Mouse (Mus musculus): Measurements from ENCODE around the gene Ermap.

The Ermap gene

GRCm38 (mm10) chr4:119189864-119190263, at the start of gene Ermap:
TSS of gene Ermap (minus strand) at chr4:119190011.
- DNase-seq (ENCODE audit: low spot score in 2 of 2), result no peak

GRCm38 (mm10) chr4:119239181-119239682, 49.4 kb upstream of the Ermap start:
- peak; percentile 40 to 61 for DNase-seq (ENCODE audit: low spot score in 2 of 2)

DNA sequence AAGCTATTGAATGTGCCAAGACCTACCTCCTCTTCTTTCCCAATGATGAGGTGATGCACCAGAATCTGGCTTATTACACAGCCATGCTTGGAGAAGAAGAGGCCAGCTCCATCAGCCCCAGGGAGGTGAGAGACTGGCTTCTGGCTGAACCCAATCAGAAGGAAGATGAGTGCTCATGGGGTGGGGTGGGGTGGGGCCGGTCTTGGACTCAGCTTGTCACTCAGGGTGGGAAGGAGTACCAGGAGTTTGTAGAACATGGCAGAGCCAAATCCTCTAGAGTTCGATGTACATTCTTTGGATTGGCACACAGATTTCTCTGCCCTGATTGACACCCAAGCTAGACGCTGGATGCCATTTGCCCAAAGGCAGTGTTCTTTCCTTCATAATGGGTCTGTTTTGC, 48.9 kb upstream of the Ermap start:
- no peak for DNase-seq (ENCODE audit: low spot score in 2 of 2)

- no peak for DNase-seq (ENCODE audit: low spot score in 2 of 2)
These were observed 44.5 kb upstream of the Ermap start for GRCm38 (mm10) chr4:119234348-119234747.

GRCm38 (mm10) chr4:119233256-119233901, 43.6 kb upstream of the Ermap start:
- peak; percentile 60 to 65 for DNase-seq (ENCODE audit: low spot score in 2 of 2)

GRCm38 (mm10) chr4:119232410-119233255, 42.8 kb upstream of the Ermap start, which contains the start of the genes AU022252 and P3h1:
TSS of gene AU022252 (minus strand) at chr4:119232712.
TSS of gene P3h1 (plus strand) at chr4:119232915.
- DNase-seq (ENCODE audit: low spot score in 2 of 2), result peak; percentile 99

DNA sequence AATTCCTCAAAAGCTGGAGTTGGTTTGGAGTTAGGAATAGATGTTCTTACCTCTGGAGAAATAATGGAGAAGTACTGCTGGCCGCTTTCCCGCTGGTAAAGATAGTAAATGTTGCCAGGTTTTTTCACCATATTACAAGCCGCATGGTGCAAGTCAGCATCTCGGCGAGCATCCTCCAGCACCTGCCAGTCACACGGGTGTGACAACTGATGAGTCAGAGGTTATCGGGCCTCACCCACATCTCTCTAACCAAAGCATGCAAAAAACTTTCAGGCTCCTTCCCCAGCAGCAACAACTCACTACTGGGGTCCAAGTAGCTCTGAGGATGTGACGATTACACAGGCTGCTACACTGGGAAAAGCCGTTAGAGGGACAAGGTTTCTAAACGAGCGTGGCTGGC, 36.9 kb upstream of the Ermap start:
- DNase-seq (ENCODE audit: low spot score in 2 of 2), result no peak

GRCm38 (mm10) chr4:119225719-119226118, 35.9 kb upstream of the Ermap start:
- DNase-seq (ENCODE audit: low spot score in 2 of 2), result no peak

DNA sequence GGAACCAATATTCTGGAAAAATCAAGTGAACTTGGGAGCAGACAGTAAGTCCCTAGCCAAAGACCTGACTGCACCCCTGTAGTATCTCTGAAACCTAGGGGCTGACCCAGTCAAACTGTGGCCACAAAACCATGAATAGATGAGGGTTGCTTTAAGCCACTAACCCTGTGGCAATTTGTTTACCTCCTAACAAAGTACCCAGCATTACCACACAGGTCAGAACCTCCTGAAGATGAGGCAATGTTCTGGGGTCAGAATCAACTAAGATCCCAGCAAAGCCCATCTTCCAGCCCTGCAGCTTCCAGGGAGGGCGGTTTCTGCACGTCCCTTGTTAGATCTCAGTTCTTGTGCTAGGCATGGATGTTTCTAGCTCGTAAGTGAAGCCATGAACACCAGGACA, 34.7 kb upstream of the Ermap start:
- DNase-seq (ENCODE audit: low spot score in 2 of 2), result no peak

DNA sequence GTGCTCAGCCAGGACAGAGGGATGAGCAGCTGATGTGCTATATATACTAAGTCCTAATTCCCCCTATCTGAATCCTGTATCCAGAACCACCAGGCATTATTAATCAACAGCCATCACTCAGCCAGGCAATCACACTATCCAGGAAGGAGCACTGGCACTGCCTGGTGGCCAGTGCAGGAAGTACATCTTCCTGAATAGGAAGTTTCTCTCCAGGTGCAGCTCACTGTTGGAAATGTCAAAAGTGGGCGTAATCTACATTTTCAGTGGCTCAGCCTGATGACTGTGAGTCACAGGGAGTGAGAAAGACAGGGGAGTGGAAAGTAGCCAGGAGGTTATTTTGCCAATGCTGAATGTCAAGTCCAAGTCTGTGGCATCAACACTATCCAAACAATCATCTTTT, 33.9 kb upstream of the Ermap start:
- DNase-seq (ENCODE audit: low spot score in 2 of 2), result peak; percentile 52 to 59

- no peak for DNase-seq (ENCODE audit: low spot score in 2 of 2)
These were observed 28.4 kb upstream of the Ermap start, which contains the start of gene Tmem269 for GRCm38 (mm10) chr4:119218169-119218568. TSS of gene Tmem269 (minus strand) at chr4:119218217.

GRCm38 (mm10) chr4:119216667-119217066, 26.9 kb upstream of the Ermap start:
- no peak for DNase-seq (ENCODE audit: low spot score in 2 of 2)

DNA sequence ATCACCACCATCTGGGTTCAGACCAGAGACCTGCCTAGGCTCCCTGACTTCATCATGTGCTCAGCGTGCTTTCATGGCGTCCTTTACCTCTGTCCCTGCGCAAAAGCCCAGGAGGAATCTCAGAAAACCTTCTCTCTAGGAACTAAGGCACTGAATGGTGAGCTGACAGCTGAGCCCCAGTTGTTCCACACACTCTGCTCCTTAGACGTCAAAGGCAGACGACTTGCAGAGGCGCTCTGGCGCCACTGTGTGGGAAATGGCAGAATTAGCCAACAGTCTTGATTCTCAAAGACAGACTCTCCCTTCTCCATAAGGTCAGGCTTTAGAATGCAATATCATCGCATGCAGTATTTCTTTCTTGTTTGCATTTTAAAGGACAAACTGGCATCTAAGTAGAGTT, 14.9 kb upstream of the Ermap start:
- peak; percentile 60 to 67 for DNase-seq (ENCODE audit: low spot score in 2 of 2)

DNA sequence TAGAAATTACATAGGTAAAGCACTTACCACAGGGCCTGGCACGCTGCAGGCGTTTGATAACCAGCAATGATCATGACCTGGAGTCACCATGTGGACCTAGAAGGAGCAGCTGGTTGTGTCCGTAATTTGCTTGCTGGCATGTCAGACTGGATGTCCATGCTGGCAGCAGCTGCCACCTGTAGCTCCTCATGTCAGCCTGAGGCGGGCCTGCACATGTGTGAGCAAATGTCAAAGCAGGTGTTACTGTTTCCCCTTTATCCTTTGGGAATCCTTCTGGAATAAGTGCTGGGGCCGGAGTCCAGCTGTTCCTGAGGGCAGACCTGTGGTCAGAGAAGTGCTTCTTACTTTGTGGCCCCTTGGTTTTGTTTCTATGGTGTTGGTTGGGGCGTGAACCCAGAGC, 8.3 kb upstream of the Ermap start:
- no peak for DNase-seq (ENCODE audit: low spot score in 2 of 2)

DNA sequence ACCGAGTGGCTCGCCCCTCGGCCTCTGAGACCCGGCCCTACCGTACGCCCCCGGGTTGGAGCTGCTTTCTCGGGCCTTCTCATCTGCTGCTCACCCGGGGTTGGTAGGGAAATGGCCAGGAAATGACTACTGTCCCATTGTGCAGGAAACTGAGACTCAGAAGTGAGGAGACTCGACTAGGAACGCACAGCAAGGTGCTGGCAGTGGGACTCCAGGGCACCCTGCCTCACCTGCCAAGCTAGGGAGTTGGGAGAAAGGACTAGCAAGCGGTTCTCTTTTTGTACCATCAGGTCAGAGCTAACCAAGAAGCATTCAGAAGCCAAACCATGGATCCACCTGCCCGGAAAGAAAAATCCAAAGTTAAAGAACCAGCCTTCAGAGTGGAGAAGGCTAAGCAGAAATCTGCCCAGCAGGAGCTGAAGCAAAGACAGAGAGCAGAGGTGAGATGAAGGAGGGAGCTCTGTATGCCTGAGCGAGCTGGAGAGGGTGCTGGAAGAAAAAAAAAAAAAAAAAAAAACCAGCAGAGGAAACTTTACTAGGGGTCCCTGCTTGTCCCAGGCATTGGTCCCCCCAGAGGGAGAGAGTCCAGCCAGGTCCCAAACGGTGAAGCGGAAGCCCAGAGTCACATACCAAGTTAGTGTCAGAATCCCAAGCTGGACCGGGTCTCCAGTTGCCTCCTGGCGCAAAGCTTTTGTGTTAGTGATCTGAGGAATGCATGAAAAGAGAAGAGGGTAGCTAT, 5.9 kb upstream of the Ermap start:
- DNase-seq (ENCODE audit: low spot score in 2 of 2), result no peak

- peak; percentile 77 to 80 for DNase-seq (ENCODE audit: low spot score in 2 of 2)
These were observed 5.2 kb upstream of the Ermap start, which contains the start of gene Svbp for GRCm38 (mm10) chr4:119194909-119195581. TSS of gene Svbp (plus strand) at chr4:119195306.

DNA sequence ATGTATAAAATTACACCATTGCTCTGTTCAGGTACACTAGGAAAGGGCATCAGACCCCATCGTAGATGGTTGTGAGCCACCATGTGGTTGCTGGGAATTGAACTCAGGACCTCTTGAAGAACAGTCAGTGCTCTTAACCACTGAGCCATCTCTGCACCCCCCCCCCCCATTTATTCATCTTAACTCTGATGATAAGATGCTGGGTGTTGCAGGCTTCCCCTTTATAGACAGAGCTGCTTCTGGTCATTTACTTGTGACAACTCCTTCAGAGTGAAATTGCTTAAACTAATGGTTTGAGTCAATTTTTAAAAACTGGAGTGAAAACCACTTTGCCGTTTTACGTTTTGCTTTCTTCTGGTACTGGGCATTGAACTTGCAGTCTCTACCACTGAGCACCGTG, 2.9 kb upstream of the Ermap start:
- DNase-seq (ENCODE audit: low spot score in 2 of 2), result no peak

- no peak for DNase-seq (ENCODE audit: low spot score in 2 of 2)
These were observed 1.5 kb upstream of the Ermap start for GRCm38 (mm10) chr4:119191273-119191672.

DNA sequence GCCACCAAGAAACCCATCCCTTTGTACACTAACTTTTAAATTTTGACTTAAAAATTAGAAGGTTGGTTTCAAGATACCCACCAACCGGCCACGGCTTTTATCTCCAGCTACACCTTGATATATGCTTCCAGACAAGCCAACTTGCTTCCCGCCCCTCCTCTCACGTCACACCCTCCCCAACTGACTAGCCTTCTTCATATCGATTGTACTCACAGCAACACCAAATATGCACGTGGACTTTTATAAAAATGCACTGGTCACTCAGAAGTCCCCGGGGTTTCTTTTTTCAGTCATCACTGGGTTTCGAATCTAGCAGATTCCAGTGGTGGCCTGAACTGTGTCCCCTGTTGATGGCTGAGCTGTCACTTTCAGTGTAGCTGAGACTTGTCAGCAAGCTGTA, 807 bp upstream of the Ermap start:
- no peak for DNase-seq (ENCODE audit: low spot score in 2 of 2)

DNA sequence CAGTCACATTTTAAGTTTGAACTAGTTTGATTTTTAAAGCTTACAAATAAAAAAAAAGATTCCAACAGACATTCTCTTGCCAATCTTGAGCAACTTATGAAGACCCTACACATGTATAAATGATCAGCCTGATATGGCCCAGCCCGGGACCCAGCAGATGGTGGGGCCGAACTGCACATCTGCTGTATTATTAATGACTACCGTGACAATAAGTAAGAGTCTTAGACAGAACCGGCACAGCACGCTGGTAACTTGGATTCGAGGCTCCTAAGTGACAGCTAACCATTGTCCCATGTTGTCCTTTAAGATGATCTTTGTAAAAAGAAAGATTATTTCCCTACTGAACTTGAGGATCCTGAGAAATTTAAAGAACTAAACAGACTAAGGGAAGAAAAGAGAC, 419 bp downstream of the Ermap start:
- DNase-seq (ENCODE audit: low spot score in 2 of 2), result no peak

DNA sequence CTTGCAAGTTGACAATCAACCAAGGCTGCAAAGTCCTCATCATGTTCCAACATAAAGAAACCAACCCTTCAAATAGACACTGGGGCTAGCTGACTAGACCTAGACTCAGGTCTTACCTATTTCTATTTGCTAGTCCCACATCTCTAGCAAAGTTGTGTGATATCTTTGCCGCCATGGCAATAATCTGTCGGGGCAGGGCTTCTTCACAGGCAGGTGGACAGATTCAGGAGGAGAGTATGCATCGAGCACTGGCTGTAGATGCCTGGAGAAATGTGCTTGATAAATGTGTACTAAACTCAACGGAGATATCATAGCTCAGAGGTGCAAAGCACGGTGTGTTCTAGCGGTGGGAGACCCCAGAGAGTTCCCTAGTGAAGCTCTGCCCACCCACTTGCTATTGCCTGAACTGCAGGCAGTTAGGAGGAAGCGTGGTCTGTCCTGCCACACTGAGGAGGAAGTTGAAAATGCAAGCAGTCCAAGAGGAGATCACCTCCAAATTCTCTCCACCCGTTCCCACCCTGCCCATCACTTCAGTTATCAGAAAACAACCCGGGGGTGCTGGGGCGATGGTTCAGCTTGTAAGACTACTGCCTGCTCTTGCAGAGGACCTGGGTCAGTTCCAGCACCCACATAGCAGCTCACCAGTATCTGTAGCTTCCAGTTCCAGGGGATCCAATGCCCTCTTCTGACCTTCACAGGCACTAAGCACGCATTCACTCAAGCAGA, 1.6 kb downstream of the Ermap start:
- DNase-seq (ENCODE audit: low spot score in 2 of 2), result no peak

Data from right cerebral cortex, adult 2 months (tissue).